Mouse (Mus musculus) granulocyte monocyte progenitor cell, adult 5-6 weeks (primary cell): ENCODE measurements around the gene Treml4. TPM values are rescaled to one million over a fixed set of nuclear protein-coding genes. Genes with fewer than 3 reads are reported as not detected.

Source experiments
- ATAC-seq: replicated peaks from 2 replicates; pipeline ENCODE4 v1.8.0; 2016; ENCODE audit warnings: mild to moderate bottlenecking, moderate TSS enrichment, inconsistent platforms; ENCODE audit not compliant: poor library complexity, severe bottlenecking
- total RNA-seq, 2 experiments: library from RNA; stranded (forward) in 1 of 2; stranded (reverse) in 1 of 2; fragments of 200-712, 200-1000 nt in 1 of 2; fragments of >200 nt in 1 of 2; fragmentation: Nextera tagmentation in 1 of 2; gene quantifications; 2 replicates each; pipeline ENCODE4 v1.2.3; 2014 to 2017

Gene Treml4
- total RNA-seq, 2 experiments from 2014 or later, result 0.99 to 2.6 TPM

GRCm38 (mm10) chr17:48324258-48324657 is 60.2 kb downstream of the Treml4 start:
- ATAC-seq, result peak; percentile 92

Other genes with a start within 250 kb of the Treml4 start
- gene 1700122O11Rik, start 226.0 kb upstream of the Treml4 start, total RNA-seq (2014; fragmentation: Nextera tagmentation), result not detected in 2 replicates
- not detected in 2 replicates for gene 1700122O11Rik, start 226.0 kb upstream of the Treml4 start, total RNA-seq (2017)
- not detected in 2 replicates for gene 1700067P10Rik, start 175.0 kb upstream of the Treml4 start, total RNA-seq (2014; fragmentation: Nextera tagmentation)
- gene 1700067P10Rik, start 175.0 kb upstream of the Treml4 start, total RNA-seq (2017), result not detected in 2 replicates
- 0.75 TPM in 1 of 2 replicates, not detected in the other for gene 9830107B12Rik, start 118.0 kb upstream of the Treml4 start, total RNA-seq (2014; fragmentation: Nextera tagmentation)
- gene 9830107B12Rik, start 118.0 kb upstream of the Treml4 start, total RNA-seq (2017), result 0.88 and 1.3 TPM in 2 replicates
- 1.2 TPM in 1 of 2 replicates, not detected in the other for gene A530064D06Rik, start 97.0 kb upstream of the Treml4 start, total RNA-seq (2014; fragmentation: Nextera tagmentation)
- 0.30 and 1.2 TPM in 2 replicates for gene A530064D06Rik, start 97.0 kb upstream of the Treml4 start, total RNA-seq (2017)
- 6.5 and 7.6 TPM in 2 replicates for gene Trem1, start 31.5 kb upstream of the Treml4 start, total RNA-seq (2014; fragmentation: Nextera tagmentation)
- gene Trem1, start 31.5 kb upstream of the Treml4 start, total RNA-seq (2017), result 13.5 and 14.7 TPM in 2 replicates
- 84.6 and 114 TPM in 2 replicates for gene Trem3, start 16.5 kb upstream of the Treml4 start, total RNA-seq (2014; fragmentation: Nextera tagmentation)
- 126 and 147 TPM in 2 replicates for gene Trem3, start 16.5 kb upstream of the Treml4 start, total RNA-seq (2017)
- 58.2 and 68.7 TPM in 2 replicates for gene Treml2, start 35.2 kb downstream of the Treml4 start, total RNA-seq (2014; fragmentation: Nextera tagmentation)
- 42.5 and 45.8 TPM in 2 replicates for gene Treml2, start 35.2 kb downstream of the Treml4 start, total RNA-seq (2017)
- gene B430306N03Rik, start 51.8 kb downstream of the Treml4 start, total RNA-seq (2014; fragmentation: Nextera tagmentation), result 3.1 and 8.2 TPM in 2 replicates
- 3.0 TPM in 2 replicates for gene B430306N03Rik, start 51.8 kb downstream of the Treml4 start, total RNA-seq (2017)
- 2.8 and 6.4 TPM in 2 replicates for gene Trem2, start 82.1 kb downstream of the Treml4 start, total RNA-seq (2014; fragmentation: Nextera tagmentation)
- 3.7 and 4.2 TPM in 2 replicates for gene Trem2, start 82.1 kb downstream of the Treml4 start, total RNA-seq (2017)
- not detected in 2 replicates for gene Treml1, start 95.6 kb downstream of the Treml4 start, total RNA-seq (2014; fragmentation: Nextera tagmentation)
- gene Treml1, start 95.6 kb downstream of the Treml4 start, total RNA-seq (2017), result 0.41 TPM in 1 of 2 replicates, not detected in the other
- 96.6 and 101 TPM in 2 replicates for gene Nfya, start 145.6 kb downstream of the Treml4 start, total RNA-seq (2014; fragmentation: Nextera tagmentation)
- gene Nfya, start 145.6 kb downstream of the Treml4 start, total RNA-seq (2017), result 50.9 and 56.0 TPM in 2 replicates
- 52.6 and 59.4 TPM in 2 replicates for gene Oard1, start 145.7 kb downstream of the Treml4 start, total RNA-seq (2014; fragmentation: Nextera tagmentation)
- 52.9 and 58.7 TPM in 2 replicates for gene Oard1, start 145.7 kb downstream of the Treml4 start, total RNA-seq (2017)
- gene Apobec2, start 168.6 kb downstream of the Treml4 start, total RNA-seq (2014; fragmentation: Nextera tagmentation), result not detected in 2 replicates
- gene Apobec2, start 168.6 kb downstream of the Treml4 start, total RNA-seq (2017), result not detected in 2 replicates
- gene Tspo2, start 187.2 kb downstream of the Treml4 start, total RNA-seq (2014; fragmentation: Nextera tagmentation), result 0.26 and 2.5 TPM in 2 replicates
- 0.17 and 0.62 TPM in 2 replicates for gene Tspo2, start 187.2 kb downstream of the Treml4 start, total RNA-seq (2017)
- 1.9 TPM in 1 of 2 replicates, not detected in the other for gene Unc5cl, start 190.6 kb downstream of the Treml4 start, total RNA-seq (2014; fragmentation: Nextera tagmentation)
- gene Unc5cl, start 190.6 kb downstream of the Treml4 start, total RNA-seq (2017), result 0.21 and 0.43 TPM in 2 replicates